Mouse (Mus musculus) kidney, adult 2 months (tissue): ENCODE measurements around the gene Stk4. TPM values are rescaled to one million over a fixed set of nuclear protein-coding genes. Genes with fewer than 3 reads are reported as not detected.
A peak's percentile ranks its signal among the peaks of the same experiment; 100 is the strongest.

ENCODE experiments used
- DNase-seq: peaks from one replicate; pipeline ENCODE4 v3.0.0; 2021
- H3K27ac ChIP-seq: fragments of 200-500 bp; 2 replicates; pipeline ENCODE4 v1.5.1; 2012; ENCODE audit warnings: low read depth, low read length, control low read depth, inconsistent platforms; ENCODE audit not compliant: insufficient read depth
- H3K27me3 ChIP-seq: fragments of 200-500 bp; replicated peaks from 2 replicates; pipeline ENCODE4 v1.6.1; 2012; ENCODE audit warnings: mild to moderate bottlenecking, moderate library complexity, low read length, inconsistent platforms; ENCODE audit not compliant: control insufficient read depth, insufficient read depth
- H3K36me3 ChIP-seq: fragments of 200-500 bp; 2 replicates; pipeline ENCODE4 v1.6.1; 2012; ENCODE audit warnings: mild to moderate bottlenecking, moderate library complexity, low read length, inconsistent platforms; ENCODE audit not compliant: control insufficient read depth, insufficient read depth
- H3K4me1 ChIP-seq: fragments of 200-500 bp; 2 replicates; pipeline ENCODE4 v1.6.1; 2011; ENCODE audit warnings: low read length; ENCODE audit not compliant: control insufficient read depth, insufficient read depth
- H3K4me3 ChIP-seq: fragments of 200-500 bp; 2 replicates; pipeline ENCODE4 v1.5.1; 2011; ENCODE audit warnings: mild to moderate bottlenecking, low read depth, low read length, control low read depth; ENCODE audit not compliant: insufficient read depth
- CTCF ChIP-seq: fragments of 200-500 bp; conservative IDR thresholded peaks from 2 replicates; pipeline ENCODE4 v1.5.1; 2011; ENCODE audit warnings: low read depth, mild to moderate bottlenecking, control low read depth, low read length, moderate library complexity, mixed read lengths; ENCODE audit not compliant: insufficient read depth, insufficient read length
- POLR2A ChIP-seq: fragments of 200-500 bp; IDR thresholded peaks from one replicate; pipeline ENCODE4 v1.6.1; 2011; ENCODE audit warnings: low read depth, low read length, control low read depth
- WGBS: fragments of 180-500 bp; shearing (Covaris S2); methylation state at CpG from one replicate; pipeline ENCODE4 v1.1.7; 2018; 5-methylcytosine and 5-hydroxymethylcytosine counted together
- polyA plus RNA-seq: library from polyadenylated mRNA; depleted of rRNA; stranded (reverse); fragments of >200 nt; gene quantifications from 2 replicates; pipeline ENCODE4 v1.2.3, GENCODE M21; 2012

Stk4 gene
- polyA plus RNA-seq, 1 experiment = 13.0 TPM

DNA sequence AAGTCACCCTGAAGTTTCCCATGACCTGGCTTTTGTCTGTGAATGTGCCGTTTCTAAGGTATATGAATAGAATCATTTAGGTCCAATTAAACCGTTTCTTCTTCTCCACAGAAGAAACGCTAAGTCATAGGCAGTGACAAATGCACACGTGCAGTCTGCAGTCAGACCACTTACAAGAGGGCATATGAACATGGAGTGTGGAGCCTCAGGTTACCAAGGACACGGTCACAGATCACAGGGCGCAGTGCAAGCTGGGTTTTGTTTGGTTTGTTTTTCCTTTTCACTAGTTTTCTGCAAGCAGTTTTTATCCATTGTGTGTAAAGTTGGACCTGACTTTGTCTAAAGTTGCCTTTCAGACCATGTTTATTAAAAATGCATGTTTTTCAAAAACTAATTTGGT, 73.9 kb downstream of the Stk4 start:
- H3K4me3 ChIP-seq = no peak overlapping the region
- TF ChIP-seq CTCF = no peak
- no peak for TF ChIP-seq POLR2A
- WGBS = 27% methylated on average over 6 of the region's 6 CpGs
- H3K4me1 ChIP-seq = peaks cover 3% of the 10 kb centered on the region
- H3K27me3 ChIP-seq = no peaks in the 10 kb centered on the region
- peak; percentile 50 for DNase-seq
- H3K27ac ChIP-seq = peak overlapping the region; percentile 84
- H3K36me3 ChIP-seq = no peaks in the 10 kb centered on the region

DNA sequence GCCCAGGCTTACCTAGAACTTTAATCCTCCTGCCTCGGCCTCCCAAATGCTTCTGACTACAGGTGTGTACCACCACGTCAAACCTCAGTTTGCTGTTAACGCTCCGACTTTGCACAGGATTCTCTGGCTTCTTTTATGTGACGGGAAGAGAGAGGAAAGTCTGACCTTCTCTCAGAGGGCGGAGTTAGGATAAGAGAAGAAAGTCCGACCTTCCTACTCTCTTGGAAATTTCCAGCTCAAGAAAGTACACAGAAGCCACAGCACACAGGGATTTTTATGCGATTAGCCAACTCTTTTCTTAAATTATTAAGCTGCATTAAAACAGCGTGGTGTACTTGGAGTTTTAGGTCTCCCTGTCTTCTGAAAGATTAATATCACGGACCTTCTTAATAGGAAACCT, 74.4 kb downstream of the Stk4 start:
- DNase-seq = peak; percentile 54
- Histone ChIP-seq H3K4me1 (peaks cover 3% of the 10 kb centered on the region), H3K27me3 (no peaks in the 10 kb centered on the region), H3K36me3 (no peaks in the 10 kb centered on the region), H3K27ac (peak overlapping the region; percentile 84), H3K4me3 (no peak overlapping the region)
- WGBS = 32% methylated on average over 10 of the region's 10 CpGs
- TF ChIP-seq CTCF = no peak
- TF ChIP-seq POLR2A = no peak

DNA sequence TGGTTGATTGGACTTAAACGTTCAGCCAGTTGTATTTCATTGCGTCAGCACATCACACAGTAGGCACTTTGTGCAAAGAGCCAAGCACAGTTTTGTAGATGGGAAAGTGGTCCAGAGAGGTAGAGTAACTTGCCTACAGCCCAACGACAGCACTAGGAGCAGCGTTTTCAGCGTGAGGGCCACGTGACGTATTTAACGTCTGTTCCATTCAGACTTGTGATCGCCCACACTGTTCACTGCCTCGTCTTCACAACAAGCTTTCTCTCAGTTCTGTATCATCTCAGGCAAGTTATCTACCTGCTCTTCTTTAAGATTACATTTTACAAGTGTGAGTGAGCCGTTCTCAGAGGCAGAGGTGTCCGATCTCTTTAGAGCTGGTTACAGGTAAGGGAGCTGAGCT, 76.4 kb downstream of the Stk4 start:
- no peak overlapping the region for H3K4me3 ChIP-seq
- peaks cover 3% of the 10 kb centered on the region for H3K4me1 ChIP-seq
- no peak for DNase-seq
- TF ChIP-seq POLR2A = no peak
- TF ChIP-seq CTCF = no peak
- H3K27me3 ChIP-seq = no peaks in the 10 kb centered on the region
- H3K27ac ChIP-seq = no peak overlapping the region
- H3K36me3 ChIP-seq = no peaks in the 10 kb centered on the region
- 94% methylated on average over 12 of the region's 12 CpGs for WGBS

DNA sequence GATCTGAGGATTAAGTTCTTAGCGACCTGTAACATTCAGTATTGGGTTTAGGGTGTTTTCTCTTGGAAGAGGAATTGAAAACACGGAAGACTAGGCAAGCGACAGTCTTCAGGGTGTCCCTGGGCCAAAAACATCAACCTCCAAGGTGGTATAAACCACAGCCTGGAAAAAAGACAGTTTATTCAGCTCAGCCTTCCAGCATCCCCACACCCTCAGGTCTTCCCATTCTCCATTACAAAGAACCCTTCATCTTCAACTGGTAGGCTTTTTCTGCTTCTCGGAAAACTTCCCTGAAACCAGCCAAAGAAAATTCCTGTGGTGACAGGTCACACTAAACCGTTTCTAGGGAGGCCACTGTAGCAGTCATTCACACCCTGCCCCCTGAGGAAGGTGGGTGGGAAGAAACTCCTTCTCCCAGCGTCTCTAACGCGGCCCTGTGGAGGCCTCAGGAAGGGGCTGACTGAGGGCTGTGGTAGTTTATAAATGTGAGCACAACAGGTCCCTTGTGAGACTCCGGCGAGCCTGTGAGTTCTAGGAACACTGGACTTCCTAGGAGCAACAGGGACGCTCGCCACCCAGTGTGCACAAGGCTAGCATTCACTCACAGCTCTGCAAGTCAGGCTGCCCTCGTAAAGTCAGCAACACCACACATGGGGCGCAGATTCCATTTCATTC, 80.1 kb downstream of the Stk4 start:
- no peak for DNase-seq
- Histone ChIP-seq H3K27ac (no peak overlapping the region), H3K36me3 (0 out of 2 replicates have a peak, but pooled peaks cover 3% of the 10 kb centered on the region), H3K4me1 (no peaks in the 10 kb centered on the region), H3K4me3 (no peak overlapping the region), H3K27me3 (no peaks in the 10 kb centered on the region)
- TF ChIP-seq CTCF = no peak
- TF ChIP-seq POLR2A = no peak
- WGBS = 73% methylated on average over 14 of the region's 14 CpGs

DNA sequence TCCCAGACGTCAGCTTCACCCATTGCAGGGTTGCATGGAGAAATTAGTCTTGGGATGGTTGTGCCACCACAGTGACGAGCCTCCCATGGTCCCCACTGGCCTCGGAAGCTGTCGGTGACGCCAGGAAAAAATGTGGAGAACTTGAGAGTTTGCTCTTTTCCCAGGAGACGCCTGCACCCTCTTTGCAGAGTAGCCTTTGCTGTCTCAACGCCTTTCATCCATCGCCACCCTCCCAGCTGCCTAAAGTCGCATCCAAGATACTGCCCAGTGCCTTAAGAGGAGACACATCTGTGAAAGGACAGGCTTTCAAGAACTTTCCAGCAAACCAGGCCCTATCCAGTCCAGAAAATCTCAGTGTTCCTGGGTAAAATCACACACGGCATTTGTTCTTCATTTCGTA, 82.2 kb downstream of the Stk4 start:
- Histone ChIP-seq H3K4me3 (no peak overlapping the region), H3K36me3 (0 out of 2 replicates have a peak, but pooled peaks cover 3% of the 10 kb centered on the region), H3K27ac (no peak overlapping the region), H3K4me1 (no peaks in the 10 kb centered on the region), H3K27me3 (no peaks in the 10 kb centered on the region)
- 93% methylated on average over 11 of the region's 11 CpGs for WGBS
- DNase-seq = no peak
- no peak for TF ChIP-seq CTCF
- no peak for TF ChIP-seq POLR2A

DNA sequence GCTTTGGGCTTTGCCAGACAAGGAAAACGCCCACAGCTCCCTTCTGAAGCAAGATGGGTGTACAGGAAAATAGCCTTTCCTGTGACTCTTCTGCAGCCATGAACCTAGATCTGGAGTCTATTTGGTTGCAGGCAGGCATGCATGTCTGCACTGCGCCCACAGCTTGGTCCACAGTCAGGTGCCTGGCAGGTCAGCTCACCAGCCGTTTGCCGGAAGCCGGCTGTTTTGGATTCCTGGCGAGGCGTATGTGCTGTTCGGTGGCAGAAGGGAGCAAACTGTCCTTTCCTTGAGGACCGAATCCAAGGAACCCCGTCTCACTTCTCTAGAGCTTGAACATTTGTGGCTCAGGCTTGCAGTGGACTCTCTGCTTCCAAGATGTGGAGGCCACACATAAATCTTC, 83.9 kb downstream of the Stk4 start:
- H3K27me3 ChIP-seq = no peaks in the 10 kb centered on the region
- no peak overlapping the region for H3K4me3 ChIP-seq
- 79% methylated on average over 10 of the region's 10 CpGs for WGBS
- TF ChIP-seq POLR2A (no peak), CTCF (no peak)
- H3K27ac ChIP-seq = no peak overlapping the region
- DNase-seq = no peak
- H3K4me1 ChIP-seq = no peaks in the 10 kb centered on the region
- H3K36me3 ChIP-seq = 0 out of 2 replicates have a peak, but pooled peaks cover 3% of the 10 kb centered on the region

DNA sequence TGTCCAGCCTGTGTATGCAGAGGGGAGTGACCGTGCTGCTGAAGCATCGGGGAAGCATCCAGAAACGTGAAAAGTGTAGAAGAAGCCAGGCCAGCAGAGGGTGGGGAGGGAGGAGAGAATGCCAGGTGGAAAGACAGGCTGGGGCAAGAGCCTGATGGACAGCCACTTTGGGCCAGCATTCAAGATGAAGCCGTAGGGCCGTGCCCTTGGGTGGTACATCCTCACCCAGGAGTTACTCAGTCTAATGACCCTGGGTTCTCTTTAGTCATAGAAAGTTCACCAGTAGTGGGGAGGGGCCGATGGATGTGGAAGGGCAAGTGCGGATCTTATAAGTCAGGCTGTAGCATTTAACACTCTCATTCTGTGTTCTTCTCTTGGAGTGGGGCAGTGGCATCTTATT, 86.0 kb downstream of the Stk4 start:
- TF ChIP-seq CTCF (no peak), POLR2A (no peak)
- H3K4me1 ChIP-seq = no peaks in the 10 kb centered on the region
- H3K4me3 ChIP-seq = no peak overlapping the region
- DNase-seq = no peak
- 85% methylated on average over 7 of the region's 7 CpGs for WGBS
- 0 out of 2 replicates have a peak, but pooled peaks cover 3% of the 10 kb centered on the region for H3K36me3 ChIP-seq
- H3K27me3 ChIP-seq = no peaks in the 10 kb centered on the region
- no peak overlapping the region for H3K27ac ChIP-seq
